Mouse (Mus musculus) cerebellum, adult 11 months (tissue): ENCODE measurements around the gene Amh.
"Not testable (repeated sequence)": the region's sequence is repeated elsewhere in the genome, so short reads cannot be mapped to it uniquely, and the experiment has no call there.

Experiments used
- DNase-seq: peaks from one replicate; pipeline ENCODE4 v3.0.0; 2022

Gene Amh

DNA sequence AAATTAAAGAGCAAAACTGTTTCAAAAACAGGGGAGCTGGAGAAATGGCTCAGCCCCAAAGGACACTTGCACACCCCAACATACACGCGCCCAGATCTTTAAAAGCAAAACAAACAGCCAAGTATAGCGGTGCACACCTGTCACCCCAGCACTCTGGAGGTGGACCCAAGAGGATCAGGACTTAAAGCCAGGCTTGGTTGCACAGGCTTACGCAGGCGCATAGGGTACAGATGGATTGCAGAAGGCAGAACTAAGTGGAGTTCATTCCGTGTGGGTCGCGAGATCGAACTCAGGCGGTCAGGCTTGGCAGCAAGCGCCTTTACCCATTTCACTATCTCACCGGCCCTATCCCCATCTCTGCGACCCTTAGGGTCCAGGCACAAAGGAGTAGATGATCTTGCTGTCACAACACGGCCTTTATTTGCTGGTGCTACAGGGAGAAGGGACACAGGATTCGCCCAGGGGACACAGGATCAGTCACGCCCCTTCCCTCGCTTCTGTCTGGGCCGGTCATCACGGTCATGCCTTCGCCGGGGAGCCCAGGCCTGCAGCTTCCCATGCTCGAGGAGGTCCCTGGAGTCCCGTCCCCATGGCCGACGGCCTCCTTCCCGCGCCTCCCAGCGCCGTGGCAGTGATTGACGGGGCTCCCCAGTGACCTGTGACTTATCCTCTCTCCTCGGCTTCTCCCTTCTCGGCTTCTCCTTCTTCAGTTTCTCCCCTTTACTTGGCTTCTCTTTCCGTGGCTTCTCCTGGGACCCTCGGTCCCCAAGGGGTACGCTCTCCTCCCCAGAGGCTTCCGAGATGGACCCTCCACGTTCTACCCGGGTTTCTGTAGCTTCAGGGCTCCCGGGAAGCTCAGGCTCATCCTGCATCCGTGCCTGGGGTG, 3.3 kb downstream of the Amh start:
- DNase-seq, result no peak

DNA sequence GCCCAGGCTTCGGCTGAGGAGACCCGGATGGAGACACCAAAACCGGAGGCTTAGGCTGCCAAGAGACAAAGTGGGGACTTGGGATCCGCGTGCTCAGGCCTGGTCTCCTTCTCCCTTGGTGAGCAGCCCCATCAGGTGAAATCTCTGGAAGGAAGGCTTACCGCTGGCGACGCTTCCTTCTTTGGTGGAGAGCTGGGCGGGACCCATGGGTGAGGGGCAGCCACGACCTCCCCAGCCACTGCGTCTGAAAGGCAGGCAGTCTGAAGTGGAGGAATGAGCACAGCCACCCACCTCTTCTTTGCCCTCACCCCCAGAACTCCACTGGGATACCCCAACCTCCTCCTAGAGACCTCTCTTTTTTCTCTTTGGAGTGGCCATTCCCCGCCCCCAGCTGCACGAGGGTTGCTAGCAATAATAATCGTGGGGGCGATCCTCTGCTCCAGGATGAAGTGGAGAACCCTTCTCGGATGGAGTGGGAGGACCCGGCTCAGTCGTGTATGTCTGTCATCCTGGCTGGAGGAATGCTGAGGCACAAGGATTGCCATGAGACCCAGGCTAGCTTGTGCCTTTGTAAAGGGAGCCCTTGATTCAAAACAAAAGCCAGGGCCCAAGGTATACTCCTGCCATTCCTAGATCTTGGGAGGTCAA, 4.1 kb downstream of the Amh start:
- no peak for DNase-seq

DNA sequence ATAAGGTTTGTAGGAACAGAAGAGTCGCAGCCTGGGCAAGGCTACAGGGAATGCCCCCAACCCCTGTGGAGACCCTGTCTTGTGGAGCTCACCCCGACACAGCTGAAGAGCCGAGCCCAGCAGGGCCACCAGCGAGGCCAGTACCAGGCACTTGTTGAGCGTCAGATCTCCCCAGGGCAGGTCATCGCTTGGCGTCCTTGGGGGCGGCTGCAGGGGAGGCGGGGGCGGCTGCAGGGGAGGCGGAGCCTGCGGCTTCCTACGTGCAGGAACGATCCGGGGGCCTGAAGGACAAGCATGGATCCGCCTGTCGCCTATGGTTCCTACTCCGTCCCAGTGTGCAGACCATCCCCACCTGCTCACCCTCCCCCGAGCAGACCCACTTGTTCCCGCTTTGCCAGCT, 5.0 kb downstream of the Amh start:
- DNase-seq, result no peak

DNA sequence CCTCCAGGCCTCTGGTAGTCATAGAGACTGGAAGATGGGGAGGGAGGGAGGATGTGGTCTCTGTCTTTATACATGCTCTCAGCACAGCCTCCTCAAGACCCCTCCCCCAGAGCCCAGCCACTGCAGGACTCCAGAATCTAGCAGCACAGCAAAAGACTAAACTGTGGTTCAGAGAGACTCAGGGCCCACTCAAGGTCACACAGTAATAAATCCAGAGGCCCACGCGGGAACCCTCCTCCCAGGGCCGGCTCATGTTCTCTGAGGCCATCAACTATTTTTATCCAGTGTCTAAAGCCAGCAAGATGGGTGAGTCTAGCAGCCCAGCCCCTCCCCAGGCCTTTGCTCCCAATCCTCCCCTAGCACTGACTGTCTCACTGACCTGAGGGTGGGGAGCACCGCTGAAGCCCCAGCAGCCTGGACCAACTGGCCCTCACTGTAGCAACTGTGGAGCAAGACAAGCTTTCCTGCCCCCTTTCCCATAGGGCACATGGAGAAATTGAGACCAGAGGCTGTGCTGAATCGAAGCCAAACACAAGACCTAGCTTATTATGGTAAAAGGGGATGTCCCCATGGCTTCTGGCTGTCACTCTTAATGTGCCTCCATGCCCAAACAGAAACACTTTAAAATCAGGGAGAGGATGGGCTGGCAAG, 7.5 kb downstream of the Amh start:
- no peak for DNase-seq

DNA sequence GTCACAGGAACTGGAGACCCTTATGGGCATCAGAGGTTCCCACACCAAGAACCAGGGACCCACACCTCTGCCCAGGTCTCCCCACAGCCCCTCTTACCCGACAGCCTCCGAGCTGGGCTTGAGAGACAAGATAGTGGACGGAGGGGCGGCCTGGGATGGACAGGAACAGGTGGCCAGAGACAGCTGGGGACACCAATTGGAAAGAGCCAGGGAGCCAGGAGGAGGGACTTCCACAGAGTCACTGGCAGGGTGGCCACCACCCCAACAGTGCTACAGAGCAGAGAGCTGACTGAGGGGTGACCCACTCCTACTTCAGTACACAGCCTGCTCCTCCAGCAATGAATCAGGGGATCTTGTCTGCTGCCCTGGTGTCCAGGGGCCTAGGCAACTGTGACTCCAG, 8.3 kb downstream of the Amh start, which contains the start of gene Jsrp1:
Jsrp1 (minus strand) TSS at position 133 of the 400 bp plus-strand sequence.
- no peak for DNase-seq

DNA sequence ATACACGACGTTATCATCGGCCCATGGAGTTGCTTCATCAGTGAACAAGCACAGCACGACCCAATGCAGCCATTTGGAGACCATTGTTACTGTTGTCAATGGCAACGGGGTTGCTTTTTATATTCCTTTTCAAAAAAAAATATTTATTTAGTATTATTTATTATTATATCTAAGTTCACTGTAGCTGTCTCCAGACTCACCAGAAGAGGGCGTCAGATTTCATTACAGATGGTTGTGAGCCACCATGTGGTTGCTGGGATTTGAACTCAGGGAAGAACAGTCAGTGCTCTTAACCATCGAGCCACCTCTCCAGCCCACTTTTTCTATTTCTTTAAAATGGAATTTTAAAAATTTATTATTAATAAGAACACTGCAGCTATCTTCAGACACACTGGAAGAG, 9.8 kb downstream of the Amh start:
- no peak for DNase-seq

DNA sequence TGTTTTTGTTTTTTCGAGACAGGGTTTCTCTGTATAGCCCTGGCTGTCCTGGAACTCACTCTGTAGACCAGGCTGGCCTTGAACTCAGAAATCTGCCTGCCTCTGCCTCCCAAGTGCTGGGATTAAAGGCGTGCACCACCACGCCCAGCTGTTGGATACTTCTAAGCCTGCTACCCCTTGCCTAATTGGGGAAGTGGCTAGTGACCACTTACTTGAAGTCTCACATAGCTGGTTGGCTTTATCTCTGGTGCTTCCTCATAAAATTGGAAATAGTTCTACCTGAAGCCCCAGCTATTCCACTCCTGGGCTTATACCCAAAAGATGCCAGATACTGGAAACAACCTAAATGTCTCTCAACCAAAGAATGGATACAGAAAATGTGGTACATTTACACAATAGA, 11.3 kb downstream of the Amh start:
- not testable (repeated sequence) for DNase-seq

DNA sequence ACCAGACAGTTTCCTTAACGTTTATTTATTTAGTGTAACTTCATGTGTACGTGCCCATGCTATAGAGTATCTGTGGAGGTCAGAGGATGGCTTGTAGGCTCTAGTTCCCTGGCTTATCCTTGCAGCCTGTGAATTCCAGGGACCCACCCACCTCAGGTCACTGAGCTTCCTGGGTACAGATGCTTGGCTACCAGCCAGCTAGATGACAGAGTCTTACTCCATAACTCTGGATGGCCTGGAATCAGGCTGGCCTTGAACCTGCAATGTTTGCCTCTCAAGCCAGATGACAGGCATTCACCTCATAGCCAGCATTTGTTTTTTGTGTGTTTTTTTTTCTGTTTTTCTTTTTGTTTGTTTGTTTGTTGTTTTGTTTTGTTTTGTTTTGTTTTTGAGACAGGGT, 12.1 kb downstream of the Amh start:
- no peak for DNase-seq

DNA sequence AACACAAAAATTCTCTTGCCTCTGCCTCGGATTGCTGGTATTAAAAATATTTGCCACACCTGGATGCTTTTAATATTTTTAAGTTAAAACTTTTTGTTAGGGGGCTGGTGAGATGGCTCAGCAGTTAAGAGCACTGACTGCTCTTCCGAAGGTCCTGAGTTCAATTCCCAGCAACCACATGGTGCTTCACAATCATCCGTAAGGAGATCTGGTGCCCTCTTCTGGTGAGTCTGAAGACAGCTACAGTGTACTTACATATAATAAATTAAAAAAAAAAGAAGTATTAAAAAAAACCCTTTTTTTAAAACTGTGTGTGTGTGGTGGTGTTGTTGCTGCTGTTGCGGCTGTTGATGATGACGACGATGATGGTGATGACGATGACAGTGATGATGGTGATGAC, 12.9 kb downstream of the Amh start:
- DNase-seq, result not testable (repeated sequence)

DNA sequence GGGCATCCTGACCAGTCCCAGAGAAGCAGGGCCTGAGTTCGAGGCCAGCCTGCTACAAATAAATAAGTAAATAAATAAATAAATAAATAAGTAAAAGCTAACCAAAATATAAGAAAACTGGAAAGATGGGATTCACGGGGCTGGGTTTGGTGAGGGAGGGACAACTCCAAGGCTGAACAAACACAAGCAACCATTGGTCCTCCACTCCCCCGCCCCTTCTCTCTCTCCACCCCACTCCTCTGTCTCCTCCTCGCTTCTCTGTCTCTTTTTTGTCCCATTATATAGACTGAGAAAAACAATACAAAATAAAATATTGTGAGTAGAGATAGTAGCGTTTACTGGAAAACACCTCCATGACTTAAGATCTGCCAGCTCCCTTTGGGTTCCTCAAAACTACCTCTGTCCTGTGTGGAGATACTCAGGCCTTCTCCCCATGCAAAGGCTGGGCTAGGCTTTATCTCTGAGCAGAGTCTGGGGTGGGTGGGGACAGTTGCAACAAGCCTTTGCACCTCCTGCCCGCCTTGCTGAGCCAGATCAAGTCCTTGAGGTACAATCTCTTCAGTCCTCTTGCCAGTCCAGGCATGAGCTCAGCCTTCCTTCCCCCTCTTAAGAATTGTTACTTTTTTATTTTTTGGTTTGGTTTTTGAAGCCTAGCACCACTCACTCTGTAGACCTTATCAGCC, 13.7 kb downstream of the Amh start:
- no peak for DNase-seq

DNA sequence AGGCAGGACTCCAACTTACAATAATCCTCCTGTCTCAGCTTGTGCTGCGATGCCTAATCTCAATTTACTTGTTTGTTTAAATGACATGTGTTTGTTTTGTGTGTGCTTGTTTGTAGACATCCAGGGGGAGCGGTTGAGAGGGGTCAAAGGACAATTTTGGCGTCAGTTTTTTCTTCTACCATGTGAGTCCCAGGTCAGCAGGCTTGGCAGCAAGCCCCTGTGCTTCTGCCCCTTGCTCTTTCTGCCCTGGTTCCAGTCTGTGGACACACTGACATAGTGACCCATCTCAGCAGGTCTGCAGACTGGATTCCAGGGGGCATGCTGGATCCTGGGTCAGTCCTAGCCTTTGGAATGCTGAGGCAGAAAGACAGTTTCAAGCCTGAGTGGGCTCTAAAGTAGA, 14.4 kb downstream of the Amh start:
- no peak for DNase-seq

DNA sequence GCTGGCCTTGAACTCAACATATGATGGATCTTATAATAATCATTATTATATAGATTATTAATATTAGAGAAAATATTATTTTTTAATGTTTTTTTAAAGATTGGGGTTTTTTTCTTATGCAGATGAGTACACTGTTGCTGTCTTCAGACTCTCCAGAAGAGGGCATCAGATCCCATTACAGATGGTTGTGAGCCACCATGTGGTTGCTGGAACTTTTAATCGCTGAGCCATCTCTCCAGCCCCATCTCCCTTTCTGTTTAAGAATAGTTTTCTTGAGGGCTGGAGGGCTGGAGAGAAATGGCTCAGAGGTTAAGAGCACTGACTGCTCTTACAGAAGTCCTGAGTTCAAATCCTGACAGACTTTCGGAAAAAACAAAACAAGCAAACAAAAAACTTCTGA, 16.9 kb downstream of the Amh start:
- DNase-seq, result no peak

DNA sequence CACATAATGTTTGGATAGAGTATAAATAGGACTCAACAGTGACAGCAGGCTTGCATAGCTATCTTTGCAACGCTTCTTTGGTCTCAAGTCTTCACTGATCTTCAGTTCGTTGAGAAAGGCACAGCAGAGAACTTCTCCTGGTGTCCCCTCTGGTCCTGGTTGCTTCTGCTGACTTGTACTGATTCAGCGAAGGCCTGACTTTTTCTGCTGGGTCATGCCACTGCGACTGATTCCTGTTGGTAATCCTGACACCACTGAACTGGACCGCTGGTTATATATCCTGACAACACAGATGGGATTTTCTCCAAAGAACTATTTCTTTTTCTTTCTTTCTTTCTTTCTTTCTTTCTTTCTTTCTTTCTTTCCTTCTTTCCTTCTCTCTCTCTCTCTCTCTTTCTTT, 17.5 kb downstream of the Amh start:
- DNase-seq, result no peak

DNA sequence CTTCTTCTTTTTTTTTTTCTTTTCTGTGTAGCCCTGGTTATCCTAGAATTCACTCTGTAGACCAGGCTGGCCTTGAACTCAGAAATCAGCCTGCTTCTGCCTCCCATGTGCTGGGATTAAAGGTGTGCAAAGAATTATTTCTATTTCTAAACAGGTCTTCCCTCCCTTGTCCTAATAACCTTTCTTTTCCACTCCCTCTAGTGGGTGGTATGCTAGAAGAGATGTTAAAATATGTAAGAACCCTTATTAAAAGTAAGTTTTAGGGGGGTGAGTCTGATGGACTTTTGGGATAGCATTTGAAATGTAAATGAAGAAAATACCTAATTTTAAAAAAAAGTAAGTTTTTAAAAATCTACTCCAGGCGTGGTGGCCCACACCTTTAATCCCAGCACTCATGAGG, 18.3 kb downstream of the Amh start:
- no peak for DNase-seq

DNA sequence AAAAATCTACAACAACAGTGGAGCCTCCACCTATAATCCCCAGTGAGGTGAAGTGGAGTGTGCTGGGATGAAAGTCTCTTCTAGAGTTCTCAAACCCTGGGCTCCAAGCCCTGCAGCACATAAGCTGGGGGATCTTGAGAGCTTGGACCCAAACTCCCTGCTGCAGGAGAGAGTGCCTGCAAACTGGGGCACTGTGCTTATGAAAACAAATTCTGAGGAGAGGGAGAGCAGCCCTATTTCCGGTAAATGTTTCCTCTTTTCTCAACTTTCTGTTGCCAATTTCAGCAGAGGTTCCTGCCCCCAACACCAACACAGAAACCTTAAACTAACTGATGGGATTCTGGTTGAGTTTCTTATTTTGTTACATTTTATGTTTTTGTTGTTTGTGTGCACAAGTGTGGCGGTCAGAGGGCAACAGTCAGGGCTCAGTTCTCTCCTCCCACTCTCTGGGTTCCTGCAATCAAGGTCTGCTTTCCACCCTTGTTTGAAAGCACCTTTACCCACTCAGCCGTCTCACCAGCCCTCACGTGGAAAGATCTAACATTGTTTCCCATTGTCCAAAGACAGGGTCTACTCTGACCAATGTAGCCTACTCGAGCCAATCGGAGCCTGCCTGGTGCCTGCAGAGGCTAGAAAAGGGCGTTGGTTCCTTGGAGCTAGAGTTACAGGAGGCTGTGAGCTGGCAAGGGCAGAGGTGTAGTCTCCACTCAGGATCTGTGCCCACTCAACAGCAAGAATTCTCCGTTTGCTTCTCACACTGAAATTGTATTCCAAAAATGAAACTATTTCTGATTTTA, 19.0 kb downstream of the Amh start:
- no peak for DNase-seq

DNA sequence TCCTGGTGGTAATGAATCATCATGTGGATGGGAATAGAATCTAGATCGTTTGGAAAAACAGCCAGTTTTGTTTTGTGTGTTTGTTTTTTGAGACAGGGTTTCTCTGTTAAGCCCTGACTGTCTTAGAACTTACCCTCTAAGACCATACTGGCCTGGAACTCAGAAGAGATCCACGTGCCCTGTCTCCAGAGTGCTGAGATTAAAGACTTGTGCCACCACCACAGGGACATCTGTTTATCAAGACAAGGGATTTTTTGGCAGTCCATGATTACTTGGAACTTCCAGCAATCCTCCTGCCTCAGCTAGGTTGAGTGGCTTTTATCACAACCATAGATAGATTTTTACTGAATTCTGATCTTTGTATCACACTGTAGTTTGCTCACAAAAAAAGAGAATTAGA, 19.8 kb downstream of the Amh start:
- no peak for DNase-seq

DNA sequence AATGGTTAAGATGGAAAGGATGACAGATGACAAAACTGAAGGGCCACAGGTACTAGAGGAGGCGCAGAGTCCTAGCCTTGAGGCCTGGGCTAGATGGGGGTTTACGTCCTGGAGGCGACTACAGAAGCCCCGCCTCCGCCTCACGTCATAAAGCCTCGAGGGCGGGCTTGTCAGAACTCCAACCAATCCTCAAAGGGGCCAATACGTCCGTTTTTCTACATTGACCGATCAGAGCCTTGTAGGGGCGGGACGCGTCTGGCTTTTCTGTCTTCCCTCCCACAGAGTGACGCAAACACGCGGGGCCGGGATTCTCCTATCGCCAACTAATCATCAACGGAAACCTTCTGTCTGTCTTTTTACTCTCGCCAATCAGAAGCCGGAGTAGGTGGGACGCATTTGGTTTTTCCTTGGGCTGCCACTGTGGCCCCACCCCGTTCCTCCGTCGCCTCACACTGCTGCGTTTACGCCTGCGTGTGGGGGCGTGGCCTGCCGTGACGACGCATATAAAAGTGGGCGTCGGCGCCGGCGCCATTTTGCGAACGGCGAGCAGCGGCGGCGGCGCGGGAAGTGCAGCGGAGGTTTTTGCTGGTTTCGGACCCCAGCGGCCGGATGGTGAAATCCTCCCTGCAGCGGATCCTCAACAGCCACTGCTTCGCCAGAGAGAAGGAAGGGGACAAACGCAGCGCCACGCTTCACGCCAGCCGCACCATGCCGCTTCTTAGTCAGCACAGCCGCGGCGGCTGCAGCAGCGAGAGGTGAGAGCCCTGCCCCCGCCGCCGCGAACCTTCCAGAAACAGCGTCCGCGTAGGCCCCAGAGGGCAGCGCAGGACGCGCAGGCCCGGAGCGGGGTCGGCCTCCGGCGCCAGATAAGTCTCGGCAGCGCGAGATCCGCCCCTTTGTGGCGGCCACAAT, 21.4 kb downstream of the Amh start, which contains the start of gene Oaz1:
Oaz1 (plus strand) TSS at position 506 of the 912 bp plus-strand sequence.
- DNase-seq, result peak; percentile 99

DNA sequence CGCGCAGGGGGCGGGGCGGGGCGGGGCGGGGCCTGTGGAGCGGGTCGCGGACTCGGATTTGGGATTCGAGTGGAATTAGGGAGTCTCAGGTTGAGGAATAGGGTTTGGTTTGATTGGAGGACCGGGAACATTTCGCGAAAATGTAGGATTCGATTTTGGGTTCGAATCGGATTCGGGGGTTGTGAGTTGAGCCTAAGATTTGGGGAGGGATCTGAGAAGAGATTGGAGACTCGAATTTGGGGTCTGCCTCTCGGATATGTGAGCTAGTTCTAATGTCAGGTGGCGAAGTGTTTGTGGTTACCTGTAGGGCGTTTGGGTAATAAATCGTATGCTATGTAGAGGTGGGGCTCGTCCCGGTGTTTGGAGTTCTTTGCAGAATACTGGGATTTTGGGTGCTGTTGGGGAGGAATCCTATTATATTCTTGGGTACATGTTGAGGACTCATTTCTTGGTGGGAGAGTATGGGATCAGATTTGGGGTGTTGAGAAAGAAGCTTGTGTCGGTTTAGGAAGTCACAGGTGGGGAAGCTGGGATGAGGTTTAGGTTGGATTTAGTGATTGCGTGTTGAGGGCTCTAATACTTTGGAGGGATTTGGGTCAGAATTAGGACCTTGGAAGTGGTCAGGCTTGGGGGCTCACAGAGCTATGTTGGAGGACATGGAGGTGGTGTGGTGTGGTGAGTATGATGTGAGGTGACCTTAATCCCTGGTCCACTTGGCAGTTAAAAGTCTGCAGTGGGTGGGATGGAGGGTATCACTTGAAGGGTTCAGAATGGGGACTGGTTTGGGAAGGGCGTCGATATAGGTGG, 22.2 kb downstream of the Amh start:
- no peak for DNase-seq

DNA sequence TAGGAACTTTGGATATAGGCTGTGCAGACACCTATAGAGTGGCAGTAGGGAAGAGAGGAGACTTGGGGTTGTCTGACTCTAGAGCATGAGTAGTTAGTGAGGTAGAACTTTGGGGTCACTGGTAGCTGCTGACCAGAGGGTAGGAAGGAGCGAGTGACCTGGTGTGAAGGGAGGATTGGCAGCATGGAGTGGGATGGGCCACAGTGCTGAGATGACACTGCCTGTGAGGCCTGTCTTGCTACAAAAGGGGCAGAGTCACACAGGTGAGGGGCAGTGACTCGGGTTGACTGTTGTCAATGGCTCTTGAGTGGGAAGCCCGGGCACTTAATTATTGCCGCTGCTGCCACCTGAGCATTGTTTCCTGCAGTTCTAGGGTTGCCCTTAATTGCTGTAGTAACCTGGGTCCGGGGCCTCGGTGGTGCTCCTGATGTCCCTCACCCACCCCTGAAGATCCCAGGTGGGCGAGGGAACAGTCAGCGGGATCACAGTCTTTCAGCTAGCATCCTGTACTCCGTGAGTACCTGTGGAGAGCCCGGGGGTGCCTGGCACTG, 22.9 kb downstream of the Amh start:
- no peak for DNase-seq

DNA sequence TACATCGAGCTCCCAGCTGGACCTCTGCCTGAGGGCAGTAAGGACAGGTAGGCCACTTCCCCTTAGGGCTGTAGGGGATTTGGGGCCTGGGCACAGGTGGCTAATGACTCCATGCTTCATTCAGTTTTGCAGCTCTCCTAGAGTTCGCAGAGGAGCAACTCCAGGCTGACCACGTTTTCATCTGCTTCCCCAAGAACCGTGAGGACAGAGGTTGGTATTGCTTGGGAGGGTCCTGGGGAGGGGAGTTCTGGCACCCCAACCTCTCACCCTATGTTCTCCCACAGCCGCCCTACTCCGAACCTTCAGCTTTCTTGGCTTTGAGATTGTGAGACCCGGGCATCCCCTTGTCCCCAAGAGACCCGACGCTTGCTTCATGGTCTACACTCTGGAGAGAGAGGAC, 23.5 kb downstream of the Amh start:
- DNase-seq, result not testable (repeated sequence)
